Mouse (Mus musculus): ENCODE measurements around the gene Myom1. TPM values are rescaled to one million over a fixed set of nuclear protein-coding genes. Genes with fewer than 3 reads are reported as not detected.

The Myom1 gene
- total RNA-seq, 2 experiments from 2014 or later: 1.6 to 2.2 TPM

- Histone ChIP-seq H3K27ac (no peak overlapping the region), H3K4me3 (no peak overlapping the region)
- peak in 1 of 2 experiments; percentile 24 for DNase-seq (ENCODE audit: extremely low spot score in 1 of 2, low spot score in 2 of 2)
- intact Hi-C loops (cut with DNase I): no loop called here
- TF ChIP-seq CTCF (IDR thresholded peaks at IDR 0.05): no peak
Observed at GRCm38 (mm10) chr17:71164991-71165390, 162.6 kb downstream of the Myom1 start.

- no peak for TF ChIP-seq CTCF (IDR thresholded peaks at IDR 0.05)
- Histone ChIP-seq H3K4me3 (no peak overlapping the region), H3K27ac (no peak overlapping the region)
- no peak for DNase-seq (ENCODE audit: extremely low spot score in 1 of 2, low spot score in 2 of 2)
- intact Hi-C loops (cut with DNase I): loop anchor here (2.0 kb wide), 1 partner anchor 38 kb away; no protein-coding TSS in a partner anchor
Observed at GRCm38 (mm10) chr17:71168205-71168815, 165.9 kb downstream of the Myom1 start.

GRCm38 (mm10) chr17:71168846-71169245, 166.4 kb downstream of the Myom1 start:
- intact Hi-C loops (cut with DNase I): loop anchor here (2.0 kb wide), 1 partner anchor 38 kb away; no protein-coding TSS in a partner anchor
- no peak overlapping the region for H3K27ac ChIP-seq
- TF ChIP-seq CTCF (IDR thresholded peaks at IDR 0.05): no peak
- DNase-seq (ENCODE audit: extremely low spot score in 1 of 2, low spot score in 2 of 2): peak in 1 of 2 experiments; percentile 51
- H3K4me3 ChIP-seq: no peak overlapping the region

- TF ChIP-seq CTCF (IDR thresholded peaks at IDR 0.05): no peak
- Histone ChIP-seq H3K4me3 (no peak overlapping the region), H3K27ac (no peak overlapping the region)
- DNase-seq (ENCODE audit: extremely low spot score in 1 of 2, low spot score in 2 of 2): no peak
- intact Hi-C loops (cut with DNase I): loop anchor here (2.0 kb wide), 1 partner anchor 39 kb away; no protein-coding TSS in a partner anchor
Observed at GRCm38 (mm10) chr17:71169639-71170038, 167.2 kb downstream of the Myom1 start.

GRCm38 (mm10) chr17:71171161-71171560, 168.7 kb downstream of the Myom1 start:
- intact Hi-C loops (cut with DNase I): no loop called here
- H3K4me3 ChIP-seq: no peak overlapping the region
- no peak overlapping the region for H3K27ac ChIP-seq
- no peak for TF ChIP-seq CTCF (IDR thresholded peaks at IDR 0.05)
- DNase-seq (ENCODE audit: extremely low spot score in 1 of 2, low spot score in 2 of 2): no peak

Other genes starting within 250 kb of the Myom1 start
- gene Tgif1, start 149.1 kb upstream of the Myom1 start, total RNA-seq (2021): 1 to 10 TPM; 1.5 to 1.6 TPM
- 10 to 100 TPM; 39.0 to 43.4 TPM for gene Myl12a, start 245 bp downstream of the Myom1 start, total RNA-seq (2021)
- gene Lpin2, start 179.9 kb downstream of the Myom1 start, total RNA-seq (2021): 10 to 100 TPM; 85.2 to 86.5 TPM